Mouse (Mus musculus): ENCODE results near the gene Taf1c.

Gene Taf1c

GRCm38 (mm10) chr8:119569881-119570280 is 35.1 kb downstream of the Taf1c start:
- no peak for DNase-seq

GRCm38 (mm10) chr8:119568951-119569350 is 36.1 kb downstream of the Taf1c start:
- DNase-seq, result no peak

GRCm38 (mm10) chr8:119568251-119568650 is 36.8 kb downstream of the Taf1c start:
- peak; percentile 23 for DNase-seq

- DNase-seq, result no peak
Observed at GRCm38 (mm10) chr8:119566367-119566766, 38.7 kb downstream of the Taf1c start.

- DNase-seq, result no peak
Observed at GRCm38 (mm10) chr8:119563849-119564251, 41.2 kb downstream of the Taf1c start.

- no peak for DNase-seq
Observed at GRCm38 (mm10) chr8:119559402-119559720, 45.7 kb downstream of the Taf1c start.

GRCm38 (mm10) chr8:119558603-119559401 is 46.2 kb downstream of the Taf1c start, which contains the start of gene Mbtps1:
Gene Mbtps1 (minus strand): TSS chr8:119558735.
- DNase-seq, result peak; percentile 98

- peak; percentile 92 for DNase-seq
Observed at GRCm38 (mm10) chr8:119557821-119558602, 47.0 kb downstream of the Taf1c start.

GRCm38 (mm10) chr8:119557132-119557531 is 47.9 kb downstream of the Taf1c start:
- DNase-seq, result no peak

GRCm38 (mm10) chr8:119555861-119556260 is 49.2 kb downstream of the Taf1c start:
- DNase-seq, result no peak

- DNase-seq, result no peak
Observed at GRCm38 (mm10) chr8:119552967-119553366, 52.1 kb downstream of the Taf1c start.

GRCm38 (mm10) chr8:119548560-119549113 is 56.4 kb downstream of the Taf1c start:
- no peak for DNase-seq
